Comparison of ENCODE assay signal across 31 mouse cellular contexts in the genomic region with DNA sequence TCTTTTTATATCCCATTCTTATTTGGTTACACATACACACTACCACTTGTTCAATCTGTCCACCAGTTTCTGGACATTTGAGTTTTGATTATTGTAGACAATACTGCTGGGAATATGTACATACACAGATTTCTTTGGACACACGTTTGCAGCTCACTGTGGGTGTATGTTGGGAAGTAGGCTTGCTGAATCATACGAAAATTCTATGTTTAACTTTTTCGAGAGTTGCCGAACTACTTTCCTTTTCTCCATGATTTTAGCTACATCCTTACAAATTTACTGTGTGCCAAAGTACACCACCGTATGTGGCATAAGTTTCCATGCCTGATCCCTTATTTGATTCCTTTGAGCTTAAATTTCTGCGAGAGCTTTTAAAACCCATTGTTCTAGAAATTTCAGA. TPM values are rescaled to one million over a fixed set of nuclear protein-coding genes. Genes with fewer than 3 reads are reported as not detected.
DNase-seq lines count a peak whose midpoint lies in the region; ATAC-seq and TF ChIP-seq lines count a peak whose summit lies in the region.
"Had no signal": no experiment of that assay in that cellular context is flagged by ENCODE, and none has a peak within 500 bp of the region (broad histone marks: within the 10 kb centered on the region; RNA-seq: fewer than 3 reads in every experiment).

No protein-coding gene starts in this region.

- intact Hi-C loops in heart, adult 2 months (cut with DNase I), result no loop called here

- H3K4me2 ChIP-seq in liver, embryonic 13.5 days, result no peak overlapping the region
- H3K4me2 ChIP-seq in liver, postnatal 0 days (ENCODE audit: low read depth, low read length), result no peak overlapping the region
- H3K4me2 ChIP-seq: embryonic facial prominence, embryonic 13.5 days; forebrain, embryonic 12.5 days; forebrain, embryonic 15.5 days; heart, embryonic 13.5 days; hindbrain, embryonic 15.5 days had no signal

- H3K27me3 ChIP-seq in heart, adult 2 months (ENCODE audit: control insufficient read depth, insufficient read depth, low read length), result no peaks in the 10 kb centered on the region
- H3K27me3 ChIP-seq in liver, embryonic 13.5 days, result no peaks in the 10 kb centered on the region
- H3K27me3 ChIP-seq in liver, postnatal 0 days (ENCODE audit: insufficient read depth, low read length), result no peaks in the 10 kb centered on the region
- H3K27me3 ChIP-seq: CH12.LX; embryonic facial prominence, embryonic 13.5 days; forebrain, embryonic 12.5 days; forebrain, embryonic 15.5 days; heart, embryonic 13.5 days; hindbrain, embryonic 15.5 days; Patski had no signal

- no peak overlapping the region for H3K4me3 ChIP-seq in heart, adult 2 months
- H3K4me3 ChIP-seq in liver, embryonic 13.5 days (replicated peaks), result no peak overlapping the region
- H3K4me3 ChIP-seq in liver, postnatal 0 days (ENCODE audit: low read depth, low read length), result no peak overlapping the region
- H3K4me3 ChIP-seq: embryonic facial prominence, embryonic 10.5 days; embryonic facial prominence, embryonic 13.5 days; erythroblast, embryonic 14.5 days; forebrain, embryonic 12.5 days; forebrain, embryonic 15.5 days; gastrocnemius, adult 2 months; heart, embryonic 10.5 days; heart, embryonic 13.5 days; hindbrain, embryonic 15.5 days had no signal

- H3K36me3 ChIP-seq in heart, adult 2 months (ENCODE audit: control insufficient read depth, insufficient read depth, low read length), result peaks cover 57% of the 10 kb centered on the region
- H3K36me3 ChIP-seq in liver, embryonic 13.5 days, result peaks cover 4% of the 10 kb centered on the region; the same call in 1 of the 2 replicates
- peaks cover 4% of the 10 kb centered on the region for H3K36me3 ChIP-seq in liver, postnatal 0 days (replicated peaks; ENCODE audit: insufficient read depth, low read length)
- H3K36me3 ChIP-seq: embryonic facial prominence, embryonic 10.5 days; embryonic facial prominence, embryonic 13.5 days; forebrain, embryonic 12.5 days; forebrain, embryonic 15.5 days; G1E; heart, embryonic 10.5 days; heart, embryonic 13.5 days; hindbrain, embryonic 15.5 days had no signal

- no peaks in the 10 kb centered on the region for H3K9me3 ChIP-seq in liver, embryonic 13.5 days (replicated peaks)
- no peaks in the 10 kb centered on the region for H3K9me3 ChIP-seq in liver, postnatal 0 days (ENCODE audit: low read length)
- H3K9me3 ChIP-seq: embryonic facial prominence, embryonic 10.5 days; embryonic facial prominence, embryonic 13.5 days; forebrain, embryonic 12.5 days; forebrain, embryonic 15.5 days; G1E; heart, embryonic 10.5 days; heart, embryonic 13.5 days; hindbrain, embryonic 15.5 days had no signal

- no peak for ATAC-seq in liver, embryonic 13.5 days (ENCODE audit: low read depth)
- no peak for ATAC-seq in liver, postnatal 0 days
- ATAC-seq: forebrain, embryonic 15.5 days; Patski had no signal

- DNase-seq in heart, adult 11 months, result peak; percentile 11
- no peak for DNase-seq in heart, adult 2 months
- DNase-seq in liver, embryonic 13.5 days, result no peak
- no peak for DNase-seq in liver, postnatal 0 days
- DNase-seq in right cerebral cortex, adult 18-20 months, result peak; percentile 27
- no peak for DNase-seq in right cerebral cortex, postnatal 14 days
- no peak for DNase-seq in adipocyte (ENCODE audit: low spot score)
- DNase-seq: adrenal gland, adult 2 months; adrenal gland, postnatal 14 days; B cell, adult 2 months; cerebellum, adult 11-12 months; cerebellum, adult 8-10 months; cerebellum, postnatal 10 days; cerebellum, postnatal 36 days; embryo, embryonic 11 days; gastrocnemius, adult 2 months; gastrocnemius, postnatal 14 days; heart, adult 18-20 months; heart, postnatal 14 days; heart, postnatal 4 days had no signal

- peaks cover 9% of the 10 kb centered on the region for H3K79me2 ChIP-seq in heart, adult 2 months (replicated peaks; ENCODE audit: control insufficient read depth, insufficient read depth, low read length)

- no peak for TF ChIP-seq EP300 in heart, adult 2 months (IDR thresholded peaks at IDR 0.05; ENCODE audit: insufficient read depth, low read depth, low read length)
- TF ChIP-seq EP300 in liver, postnatal 0 days (IDR thresholded peaks at IDR 0.05; ENCODE audit: low read depth), result no peak

- no peak for TF ChIP-seq POLR2A in heart, adult 2 months (IDR thresholded peaks at IDR 0.05; ENCODE audit: insufficient read depth, low read depth, low read length)

- TF ChIP-seq CTCF in heart, adult 2 months (IDR thresholded peaks at IDR 0.05), result no peak
- TF ChIP-seq CTCF in liver, postnatal 0 days (IDR thresholded peaks at IDR 0.05; ENCODE audit: low read depth), result no peak

- peaks cover 31% of the 10 kb centered on the region for H3K4me1 ChIP-seq in heart, adult 2 months (ENCODE audit: control insufficient read depth, insufficient read depth, low read length)
- peaks cover 95% of the 10 kb centered on the region for H3K4me1 ChIP-seq in liver, embryonic 13.5 days (replicated peaks)
- peaks cover 45% of the 10 kb centered on the region for H3K4me1 ChIP-seq in liver, postnatal 0 days (ENCODE audit: insufficient read depth)
- H3K4me1 ChIP-seq: embryonic facial prominence, embryonic 10.5 days; embryonic facial prominence, embryonic 13.5 days; forebrain, embryonic 12.5 days; forebrain, embryonic 15.5 days; hindbrain, embryonic 15.5 days had no signal

- H3K9ac ChIP-seq in heart, adult 2 months (ENCODE audit: low read depth, low read length), result no peak overlapping the region
- no peak overlapping the region for H3K9ac ChIP-seq in liver, embryonic 13.5 days
- no peak overlapping the region for H3K9ac ChIP-seq in liver, postnatal 0 days (replicated peaks)
- H3K9ac ChIP-seq: embryonic facial prominence, embryonic 13.5 days; forebrain, embryonic 12.5 days; forebrain, embryonic 15.5 days; heart, embryonic 13.5 days; hindbrain, embryonic 15.5 days had no signal

- WGBS in heart, adult 2 months, result 92% methylated on average over 6 of the region's 6 CpGs
- WGBS in liver, embryonic 13.5 days (ENCODE audit: insufficient replicate concordance), result 86% methylated on average over 6 of the region's 6 CpGs
- WGBS in liver, postnatal 0 days (ENCODE audit: insufficient replicate concordance), result 87% methylated on average over 6 of the region's 6 CpGs

- H3K27ac ChIP-seq in heart, adult 2 months, result no peak overlapping the region
- H3K27ac ChIP-seq in liver, embryonic 13.5 days, result peak overlapping the region; percentile 34; the same call in 1 of the 2 replicates
- no peak overlapping the region for H3K27ac ChIP-seq in liver, postnatal 0 days (ENCODE audit: low read depth)
- H3K27ac ChIP-seq: embryonic facial prominence, embryonic 10.5 days; embryonic facial prominence, embryonic 13.5 days; forebrain, embryonic 12.5 days; forebrain, embryonic 15.5 days; gastrocnemius, adult 2 months; heart, embryonic 10.5 days; heart, embryonic 13.5 days; hindbrain, embryonic 15.5 days had no signal

RNA-seq across cellular contexts. Expression of gene 4930523C07Rik, which starts 6.7 kb away (rescaled TPM):
- total RNA-seq in heart, adult 2 months (2021), result 10 to 100 TPM; 17.4 to 22.3 TPM
- 10.7 and 10.9 TPM in 2 replicates for polyA plus RNA-seq in heart, adult 2 months (2012; rRNA removed)
- polyA plus RNA-seq in liver, embryonic 13.5 days (2015; fragmentation: Nextera tagmentation; extraction: Ambion mirVana), result 29.8 and 30.3 TPM in 2 replicates
- 16.5 and 23.0 TPM in 2 replicates for polyA plus RNA-seq in liver, postnatal 0 days (2015; fragmentation: Nextera tagmentation; extraction: Ambion mirVana)
- polyA plus RNA-seq: G1E had no signal

Comparison
In these comparisons a context has a peak if more than half of its experiments do, and no peak if none do; other contexts are left out.
1. DNase-seq: peak in heart, adult 11 months (single experiment) and right cerebral cortex, adult 18-20 months (single experiment); none in heart, adult 2 months (0 of 2), liver, embryonic 13.5 days (single experiment), liver, postnatal 0 days (single experiment), right cerebral cortex, postnatal 14 days (single experiment) and adipocyte (single experiment).